Mouse (Mus musculus) A20 (cell line): ENCODE data around the gene Bnc2.

ENCODE experiments used
- DNase-seq: peaks from one replicate; pipeline ENCODE4 v3.0.0-alpha.2; 2011; ENCODE audit warnings: low read depth, low spot score

The Bnc2 gene

DNA sequence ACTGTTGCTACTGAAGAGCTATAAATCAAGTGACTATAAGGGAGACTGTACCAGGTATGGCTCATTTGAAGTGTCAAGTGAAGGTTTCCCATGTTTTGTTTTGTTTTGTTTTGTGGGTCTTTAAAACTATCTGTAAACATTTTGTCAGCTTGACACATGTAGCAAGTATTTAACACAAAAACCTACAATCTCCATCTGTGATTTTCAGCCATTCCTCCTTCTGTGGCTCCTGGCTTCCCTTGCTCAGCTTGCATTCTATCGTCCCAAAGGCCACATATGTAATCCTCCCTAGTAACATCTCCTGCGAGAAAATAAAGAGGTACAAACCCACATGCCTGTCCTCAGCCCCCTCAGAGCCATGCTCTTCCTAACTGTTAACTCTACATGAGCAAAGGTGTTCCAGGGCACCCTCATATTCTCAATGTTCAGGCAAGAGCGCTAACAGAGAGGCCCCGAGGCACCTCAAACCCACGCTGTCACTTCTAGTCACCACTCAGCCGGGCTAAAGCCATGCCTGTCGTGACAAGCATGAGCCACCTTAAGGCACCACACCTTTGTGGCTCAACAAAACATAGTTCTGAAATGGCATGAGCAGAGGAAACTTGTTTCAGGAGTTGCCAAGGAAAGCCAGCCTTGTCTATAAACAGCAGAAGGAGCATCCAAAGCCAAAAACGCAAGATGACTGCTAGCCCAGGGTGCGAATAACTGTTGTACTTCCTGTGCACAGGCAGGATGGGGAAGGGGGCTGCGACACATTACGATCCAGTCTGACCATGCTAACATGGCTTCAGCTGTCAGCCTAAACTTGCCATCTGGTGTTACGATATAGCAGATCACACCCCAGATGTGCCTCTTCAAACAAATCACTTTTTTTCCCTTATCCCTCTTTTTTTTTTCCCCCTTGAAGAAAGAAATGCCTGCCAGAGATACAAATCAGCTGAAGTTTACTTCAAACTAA is 42.0 kb downstream of the Bnc2 start:
- DNase-seq = no peak

DNA sequence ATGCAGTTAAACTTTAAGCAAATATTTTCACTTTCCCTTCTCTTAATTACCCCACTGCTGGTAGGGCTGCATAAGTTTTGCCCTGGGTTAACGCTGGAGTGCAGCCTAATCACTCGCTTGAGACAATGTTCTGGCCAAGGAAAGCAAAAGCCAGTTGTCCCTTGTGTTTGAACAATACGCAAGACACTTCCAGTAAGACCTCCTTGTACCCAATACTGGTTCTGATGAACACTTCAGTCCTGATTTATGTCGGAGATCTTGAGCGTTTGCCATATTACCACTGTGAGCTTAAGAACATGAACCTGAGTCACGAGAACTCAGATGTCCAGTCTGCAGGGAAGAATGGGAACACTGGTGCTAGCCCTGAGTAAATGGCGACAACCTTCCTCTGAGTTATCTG is 47.5 kb downstream of the Bnc2 start:
- DNase-seq = no peak

DNA sequence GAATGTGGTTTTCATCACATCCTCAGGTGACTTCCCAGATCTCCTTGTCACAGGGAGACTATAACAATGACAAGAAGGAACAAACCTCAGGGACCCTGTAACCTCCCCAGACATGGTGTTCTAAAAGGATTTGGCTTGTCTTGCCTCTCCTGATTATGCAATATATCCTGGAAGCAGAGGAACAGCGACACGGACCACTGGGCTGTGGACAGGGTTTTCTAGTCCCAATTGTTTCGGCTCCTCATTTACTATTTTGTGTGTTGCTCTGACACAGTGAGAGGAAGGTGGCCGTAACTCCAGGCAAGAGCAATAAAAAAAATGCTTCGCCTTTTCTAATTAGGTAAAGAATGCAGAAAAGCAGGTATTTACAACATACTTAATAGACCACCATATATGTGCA is 51.8 kb downstream of the Bnc2 start:
- no peak for DNase-seq

DNA sequence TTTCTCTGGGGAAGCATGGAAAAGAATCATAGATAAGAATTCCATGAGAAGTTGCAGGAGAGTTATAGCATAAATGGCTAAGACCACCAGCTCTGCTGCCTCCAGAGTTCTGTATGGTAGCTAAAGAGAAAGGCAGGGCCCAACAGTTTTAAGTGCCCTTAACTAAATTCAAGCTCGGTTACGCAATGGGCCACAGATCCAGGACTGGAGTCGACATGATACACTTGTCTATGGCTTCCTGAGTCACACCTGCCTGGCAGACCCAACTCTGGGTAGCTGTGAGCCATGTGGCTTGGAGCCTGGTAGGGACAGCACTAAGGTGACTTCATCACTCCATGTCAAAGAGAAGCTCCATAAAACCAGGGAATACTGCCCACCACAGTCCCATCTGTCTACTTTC is 53.3 kb downstream of the Bnc2 start:
- no peak for DNase-seq

DNA sequence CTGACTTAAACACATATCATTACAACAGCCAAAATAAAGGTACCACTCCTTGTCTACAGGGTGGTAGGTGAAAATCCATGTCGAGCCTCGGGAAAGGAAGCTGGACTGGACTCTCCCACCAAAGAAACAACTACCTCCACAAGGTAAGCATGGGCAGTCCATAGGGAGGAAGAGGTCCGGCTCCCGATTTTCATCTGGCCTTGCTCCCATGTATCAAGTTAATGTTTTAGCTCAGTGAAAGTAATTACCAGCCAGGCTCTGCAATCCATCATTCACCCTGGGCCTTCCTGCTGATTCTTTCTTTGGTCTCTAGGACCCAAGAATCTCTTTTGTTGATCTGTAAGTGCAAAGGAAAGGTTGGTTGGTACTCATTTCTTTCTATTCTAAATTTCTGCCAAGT is 65.2 kb downstream of the Bnc2 start:
- no peak for DNase-seq

DNA sequence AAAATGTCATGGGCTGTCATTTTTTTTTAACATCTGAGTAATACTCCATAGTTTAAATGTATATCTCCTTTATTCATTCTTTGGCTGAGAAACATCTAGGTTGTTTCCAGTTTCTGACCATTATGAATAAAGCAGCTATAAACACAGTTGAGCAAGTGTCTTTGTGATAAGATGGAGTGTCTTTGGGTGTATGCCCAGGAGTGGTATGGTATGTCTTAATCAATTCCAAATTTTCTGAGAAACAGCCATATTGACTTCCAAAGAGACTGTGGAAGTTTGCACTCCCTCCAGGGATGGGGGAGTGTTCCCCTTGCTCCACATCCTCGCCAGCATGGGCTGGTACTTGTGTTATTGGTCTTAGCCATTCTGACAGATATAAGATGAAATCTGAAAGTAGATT is 70.6 kb downstream of the Bnc2 start:
- no peak for DNase-seq

DNA sequence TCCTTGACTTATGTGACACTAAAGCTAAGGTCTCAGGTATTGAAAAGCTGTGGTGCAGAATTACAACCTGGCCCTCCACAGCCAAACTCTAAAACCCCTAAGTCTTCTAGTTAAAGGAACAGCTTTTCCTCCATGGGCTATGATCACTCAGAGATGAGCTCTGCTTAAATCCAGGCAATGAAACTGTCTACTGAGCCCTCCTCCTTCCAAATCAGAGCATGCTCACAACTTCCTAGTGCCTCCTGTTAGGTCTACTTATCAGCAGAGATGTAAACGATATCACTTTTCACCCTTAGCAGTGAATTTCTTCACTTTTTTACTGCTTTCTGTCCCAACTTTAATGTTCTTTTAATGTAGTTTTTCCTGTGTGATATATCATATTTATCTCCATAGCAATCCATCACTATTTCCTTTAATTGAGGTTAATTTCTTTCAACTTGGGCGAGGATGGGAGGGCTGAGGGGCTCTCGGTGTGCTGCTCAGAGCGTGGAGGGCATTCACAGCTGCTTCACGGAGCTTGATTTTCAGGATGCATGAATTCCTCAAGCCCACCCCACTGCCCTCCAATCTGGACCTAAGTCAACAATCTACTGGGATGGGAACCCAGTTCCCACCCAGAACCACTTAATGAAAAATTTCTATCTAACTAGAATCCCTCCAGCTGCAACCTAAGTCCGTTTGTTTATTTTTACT is 94.7 kb downstream of the Bnc2 start:
- DNase-seq = no peak

DNA sequence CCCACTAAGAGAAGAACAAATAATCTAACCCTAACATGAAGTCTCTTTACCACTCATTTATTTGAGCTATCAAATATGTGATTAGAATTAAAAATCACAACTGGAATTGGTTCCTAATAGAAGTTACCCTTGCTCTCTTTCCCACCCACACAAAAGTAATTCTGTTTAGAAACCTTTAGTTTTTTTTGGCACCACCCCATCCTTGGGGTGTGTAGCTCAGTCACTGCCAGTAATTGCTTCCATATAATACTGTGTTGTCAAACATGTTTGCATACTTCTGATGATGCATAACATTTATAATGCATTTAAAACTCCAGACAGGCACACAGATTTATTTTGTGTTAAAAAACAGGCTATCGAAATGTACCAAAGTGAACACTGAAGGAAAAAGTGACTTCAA is 96.8 kb downstream of the Bnc2 start:
- no peak for DNase-seq

DNA sequence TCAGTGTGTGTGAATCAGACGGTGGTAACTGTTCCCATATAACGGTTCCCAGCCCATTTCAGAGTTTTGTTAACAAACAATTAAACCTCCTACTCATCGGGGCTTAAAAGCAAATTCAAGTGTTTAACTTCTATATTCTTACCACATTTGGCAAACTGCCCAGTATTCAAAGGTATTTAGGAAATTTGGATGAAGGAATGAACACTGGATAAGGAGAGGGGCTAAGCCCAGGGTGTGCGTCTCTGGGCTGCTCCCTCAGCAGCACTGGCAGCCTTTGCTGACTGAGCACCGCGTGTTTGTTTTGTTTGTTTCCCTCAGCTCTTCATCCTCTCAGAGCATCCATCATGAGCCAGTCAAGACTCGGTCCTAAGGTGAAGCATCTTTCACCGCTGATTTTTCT is 109.0 kb downstream of the Bnc2 start:
- DNase-seq = no peak

DNA sequence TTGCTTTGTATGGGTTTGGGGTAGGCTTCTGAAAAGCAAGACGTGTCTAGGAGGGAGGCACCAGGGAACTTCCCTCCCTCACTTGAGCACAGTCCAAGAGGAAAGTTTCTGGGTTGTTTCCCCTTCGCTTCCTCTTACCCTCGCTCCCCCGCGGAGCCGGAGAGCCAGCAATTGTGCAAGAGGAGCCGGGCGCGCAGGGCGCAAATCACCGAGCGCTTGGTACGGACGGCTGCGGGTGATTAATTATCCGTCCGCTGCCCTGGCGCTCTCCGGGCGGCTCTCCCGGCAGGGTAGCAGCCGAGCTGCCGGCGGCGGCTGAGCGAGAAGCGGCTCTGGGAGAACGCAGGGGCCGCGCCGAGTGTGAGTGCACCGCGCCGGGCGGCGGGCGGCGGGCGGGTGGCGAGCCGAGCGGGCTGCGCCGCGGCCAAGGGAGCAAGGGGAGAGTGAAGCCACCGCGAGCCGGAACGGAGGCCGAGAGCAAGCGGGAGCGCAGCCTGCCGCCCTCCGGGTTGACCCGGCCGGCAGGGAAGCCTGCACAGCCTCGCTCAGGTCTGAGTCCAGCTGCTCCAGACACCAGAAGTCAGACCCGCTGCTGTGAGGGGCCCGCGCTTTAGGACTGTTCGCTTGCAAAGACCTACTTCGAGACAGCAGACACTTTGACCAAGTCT is 129.7 kb downstream of the Bnc2 start:
- DNase-seq = no peak

DNA sequence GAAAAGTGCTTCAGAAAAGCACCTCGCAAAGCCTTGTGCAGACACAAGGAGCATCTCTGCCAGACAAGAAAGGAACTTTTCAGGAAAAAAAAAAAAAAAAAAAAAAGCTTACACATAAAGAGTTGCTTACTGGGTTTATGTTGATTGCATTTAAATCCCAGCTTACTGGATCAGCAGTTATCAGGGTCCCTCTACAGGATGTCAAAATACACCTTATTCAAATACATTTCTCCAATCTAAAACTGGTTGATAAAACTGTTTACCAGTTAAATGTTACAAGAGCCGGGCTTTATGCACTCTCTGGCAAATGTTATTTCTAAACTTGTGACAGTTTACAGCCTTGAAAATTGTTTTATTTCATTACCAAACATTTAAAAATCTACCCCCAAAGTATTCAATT is 130.4 kb downstream of the Bnc2 start:
- no peak for DNase-seq

DNA sequence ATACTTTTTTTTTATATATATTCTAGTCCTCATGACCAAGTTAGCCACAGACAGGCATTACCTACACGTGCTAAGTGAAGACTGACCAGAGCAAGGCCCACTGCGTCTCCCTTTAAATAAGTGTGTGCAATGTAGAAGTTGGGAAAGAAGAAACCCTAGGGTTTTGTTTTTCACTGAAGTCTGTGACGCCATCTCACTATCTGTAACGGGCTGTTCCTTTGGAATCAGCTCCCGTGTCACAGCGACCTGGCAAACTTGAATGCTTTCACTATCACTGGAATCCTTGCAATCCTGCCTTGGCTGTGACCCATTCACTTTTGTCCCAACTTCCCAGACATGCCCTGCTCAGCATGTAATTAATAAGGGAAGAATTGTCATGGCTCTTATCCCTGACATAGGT is 134.5 kb downstream of the Bnc2 start:
- no peak for DNase-seq

DNA sequence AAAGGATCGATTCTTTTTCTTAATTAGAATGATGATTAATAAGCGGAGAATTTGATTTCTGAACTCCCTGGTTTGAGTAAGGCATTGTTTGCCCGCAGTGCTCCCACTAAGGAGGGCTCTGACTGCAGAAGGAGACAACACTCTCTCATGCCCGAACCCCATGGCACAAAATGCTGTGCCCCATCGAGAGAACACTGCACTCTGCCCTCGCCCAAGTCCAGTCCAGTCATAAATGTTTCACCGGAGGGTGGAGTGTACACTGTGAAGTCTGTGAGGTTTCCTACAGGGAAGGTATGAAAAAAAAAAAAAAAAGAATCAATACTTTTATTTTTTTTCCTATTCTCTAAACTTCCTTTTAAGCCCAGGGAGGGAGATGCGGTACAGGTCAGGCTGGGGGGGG is 135.7 kb downstream of the Bnc2 start:
- DNase-seq = no peak

DNA sequence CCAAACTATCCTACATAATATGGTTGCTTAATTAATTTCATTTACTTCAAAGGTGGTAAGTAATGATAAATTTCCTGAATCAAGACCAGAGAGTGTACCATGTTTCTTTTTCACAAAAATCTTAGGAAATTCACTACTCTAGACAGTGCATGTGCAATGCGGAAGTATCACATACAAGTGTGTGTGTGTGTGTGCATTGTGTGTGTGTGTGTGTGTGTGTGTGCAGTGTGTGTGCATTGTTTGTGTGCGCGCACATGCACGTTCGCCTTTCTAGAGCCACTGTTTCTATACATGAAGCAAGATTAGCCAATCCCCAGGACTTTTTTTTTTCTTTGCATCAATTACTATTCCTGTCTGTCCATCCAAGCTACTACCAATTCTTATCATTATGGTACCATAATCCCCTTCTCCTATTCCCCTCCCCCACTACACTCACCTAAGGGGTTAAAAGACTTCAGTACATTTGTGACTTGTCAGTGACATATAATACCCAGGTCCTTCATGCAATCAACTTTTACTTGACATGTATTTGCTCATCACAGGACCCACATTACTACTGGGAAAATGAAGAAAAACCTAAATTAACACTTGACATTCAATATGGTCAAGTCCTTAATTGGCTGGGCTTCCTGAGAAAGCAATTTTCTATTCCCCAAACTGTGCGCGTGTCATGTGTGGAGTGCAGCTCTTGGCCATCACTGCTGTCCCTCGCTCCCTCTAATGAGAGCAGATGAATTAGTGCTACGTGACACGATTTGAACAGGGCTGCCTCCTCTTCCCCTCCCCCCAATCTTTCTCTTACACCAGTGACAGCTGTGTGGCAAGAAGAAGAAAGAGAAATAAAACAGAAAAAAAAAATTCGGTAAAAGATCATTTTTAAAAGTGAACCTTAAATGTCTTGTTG is 145.9 kb downstream of the Bnc2 start:
- DNase-seq = no peak

DNA sequence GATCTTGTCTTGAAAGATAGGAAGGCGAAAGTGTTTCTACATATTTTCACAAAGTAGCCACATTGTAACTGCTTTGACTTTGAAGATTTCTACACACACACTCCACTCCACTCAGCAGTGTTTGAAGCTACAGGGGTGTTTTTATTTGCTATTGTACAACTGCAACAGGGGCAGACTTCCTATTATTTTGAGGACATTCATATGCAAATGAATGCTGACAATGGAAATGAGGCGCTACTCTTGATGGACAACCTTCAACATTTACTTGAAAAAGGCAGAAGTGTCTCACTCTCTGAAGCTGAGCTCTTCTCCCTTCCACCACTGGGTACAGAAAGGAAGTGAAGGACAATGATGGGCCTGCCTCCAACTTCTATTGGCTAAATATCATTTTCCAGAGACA is 146.7 kb downstream of the Bnc2 start:
- no peak for DNase-seq

DNA sequence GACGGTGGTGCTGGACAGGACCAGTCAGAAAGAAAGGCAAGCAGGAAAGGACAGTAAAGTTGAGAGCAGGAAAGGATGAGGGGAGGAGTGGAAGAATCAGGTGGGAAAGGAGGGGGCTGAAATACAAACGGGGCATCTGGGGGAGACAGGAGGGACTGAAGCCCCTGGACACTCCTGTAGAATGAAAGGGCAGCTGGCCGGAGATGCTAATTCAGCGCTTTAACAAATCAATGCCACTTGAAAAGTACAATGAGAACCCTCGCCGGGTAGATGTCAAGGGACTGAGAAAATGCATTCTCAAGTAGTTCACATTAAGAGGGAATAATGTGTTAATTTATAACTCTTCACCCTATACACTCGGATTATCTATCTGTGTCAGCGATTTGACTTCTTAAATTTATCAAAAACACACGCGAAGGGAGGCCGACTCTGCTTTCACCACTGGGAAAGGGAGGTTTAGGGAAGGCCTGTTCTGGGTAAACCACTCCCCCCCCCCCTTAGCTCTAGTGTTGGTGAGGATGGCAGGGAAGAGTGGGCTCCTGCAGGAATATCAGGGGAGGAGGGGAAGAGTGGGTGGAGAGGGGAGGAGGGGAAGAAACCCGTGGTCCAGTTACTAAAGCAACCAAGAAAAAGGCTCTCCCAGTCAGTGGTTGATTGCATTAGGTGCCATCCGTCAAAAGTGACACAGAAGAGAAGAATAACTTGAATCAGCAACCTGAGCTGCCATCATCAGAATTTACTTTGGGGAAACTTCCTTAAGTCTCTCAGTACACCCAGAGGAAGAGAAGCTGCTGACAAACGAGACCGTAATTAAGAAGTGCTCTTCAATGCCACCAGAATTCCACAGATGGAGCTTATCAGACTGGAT is 147.8 kb downstream of the Bnc2 start:
- DNase-seq = no peak

DNA sequence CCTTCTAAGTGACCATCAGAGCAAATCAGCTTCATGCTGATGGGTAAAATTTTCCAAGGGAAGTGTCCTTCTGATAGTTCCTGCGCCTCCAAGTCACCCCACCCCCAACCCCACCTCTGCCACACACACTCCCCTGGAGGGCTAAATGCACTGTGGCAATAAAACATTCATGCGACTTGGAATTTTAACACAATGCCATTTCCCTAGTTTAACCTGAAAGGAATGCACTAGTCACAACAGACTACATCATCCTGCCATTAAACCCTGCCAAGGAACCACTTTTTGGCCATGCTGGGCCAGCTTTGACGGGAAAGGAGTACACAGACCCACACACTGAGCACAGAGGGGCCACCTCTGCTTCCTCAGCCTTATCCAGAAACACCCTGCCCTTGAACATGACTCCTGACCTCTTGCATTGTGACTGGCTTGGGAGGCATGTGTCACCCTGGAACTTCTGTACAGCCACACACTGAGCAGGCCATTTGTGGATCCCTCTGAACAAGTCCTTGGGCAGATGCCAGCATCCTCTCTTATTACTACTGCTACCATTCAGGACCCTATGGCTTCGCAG is 151.3 kb downstream of the Bnc2 start:
- no peak for DNase-seq

DNA sequence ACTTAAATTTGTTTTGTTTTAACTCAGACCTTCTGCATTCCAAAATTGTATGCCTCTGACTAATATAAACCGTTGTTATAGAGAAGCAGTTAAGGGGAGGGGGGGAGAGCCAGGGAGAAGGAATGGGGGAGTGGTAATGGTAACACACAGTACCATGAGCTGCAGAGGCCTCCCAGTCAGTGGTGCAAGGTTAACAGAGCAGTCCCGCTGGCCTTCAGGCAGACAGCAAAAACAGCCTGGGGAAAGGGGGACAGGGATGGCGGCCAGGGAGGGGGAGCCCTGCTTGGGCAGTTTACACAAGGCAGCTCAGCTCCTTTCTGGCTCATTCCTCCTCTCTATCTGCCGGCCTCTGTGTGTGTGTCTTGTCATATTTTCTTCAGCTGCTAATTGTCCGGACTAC is 151.9 kb downstream of the Bnc2 start:
- DNase-seq = no peak

DNA sequence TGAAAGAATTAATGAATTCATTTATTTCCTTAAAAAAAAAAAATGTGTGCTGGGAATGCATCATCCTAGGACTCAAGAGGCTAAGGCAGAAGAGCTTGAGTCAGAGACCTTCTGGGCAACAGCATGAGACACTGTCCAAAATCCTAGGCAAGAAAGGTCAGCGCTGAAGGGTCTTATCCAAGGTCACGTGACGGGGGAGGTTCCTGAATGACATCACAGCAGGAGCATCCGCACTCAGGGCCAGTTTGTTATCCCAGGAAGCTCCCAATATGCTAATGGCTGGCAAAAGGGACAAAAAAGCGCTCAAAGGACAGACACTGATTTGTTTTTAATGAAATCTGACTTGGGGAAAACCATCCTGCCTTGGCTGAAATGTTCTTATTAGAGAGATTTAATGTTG is 153.5 kb downstream of the Bnc2 start:
- DNase-seq = no peak

DNA sequence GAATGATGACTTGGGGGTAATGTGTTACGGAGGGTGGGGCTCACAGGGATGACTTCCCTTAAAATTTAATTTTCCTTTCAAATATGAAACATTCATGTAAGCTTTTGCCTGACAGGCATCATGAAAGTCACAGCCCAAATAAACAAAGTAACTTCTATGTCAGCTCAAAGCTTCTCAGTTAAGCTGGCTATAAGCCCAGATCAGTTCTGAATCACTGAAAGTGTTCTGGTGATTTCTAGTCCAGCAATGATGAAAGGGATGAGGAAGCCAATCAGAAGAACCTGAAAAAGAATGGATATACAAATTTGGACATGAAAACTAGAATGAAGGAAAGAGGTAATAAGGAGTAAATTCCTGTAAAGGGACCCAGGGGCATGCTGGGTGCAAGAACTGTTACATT is 164.6 kb downstream of the Bnc2 start:
- no peak for DNase-seq
